Mouse (Mus musculus): Measurements from ENCODE around the gene Sirt2.

GRCm38 (mm10) chr7:28785161-28785560 is 18.6 kb downstream of the Sirt2 start:
- TF ChIP-seq POLR2A (IDR thresholded peaks at IDR 0.05; ENCODE audit: extremely low read depth, insufficient read depth, low read length) (no peak), CTCF (IDR thresholded peaks at IDR 0.05; ENCODE audit: low read depth, low read length) (no peak)
